31 mouse cellular contexts compared by ENCODE assay signal in the genomic region with DNA sequence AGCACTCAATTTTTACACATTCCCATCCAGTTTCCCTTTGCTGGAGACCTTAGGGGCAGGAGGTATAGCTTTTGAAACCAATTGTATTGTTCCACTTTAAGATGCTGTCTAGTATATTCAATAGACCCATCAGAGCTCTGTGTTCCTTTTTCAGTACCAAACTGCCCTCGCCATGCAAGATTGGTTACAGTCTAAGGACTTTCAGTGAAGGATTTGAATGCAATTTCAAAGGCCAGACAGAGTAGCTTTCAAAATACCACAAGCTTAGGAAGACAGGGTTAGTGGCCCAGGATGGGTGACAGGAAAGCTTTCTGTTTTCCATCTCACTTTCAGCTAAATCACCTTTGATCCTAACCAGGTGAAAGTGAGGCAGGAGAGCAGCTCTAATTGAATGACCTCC.
DNase-seq lines count a peak whose midpoint lies in the region; ATAC-seq lines count a peak whose summit lies in the region.
"Had no signal": no experiment of that assay in that cellular context is flagged by ENCODE, and none has a peak within 500 bp of the region (broad histone marks: within the 10 kb centered on the region; RNA-seq: fewer than 3 reads in every experiment).

No protein-coding gene starts in this region.

- H3K9ac ChIP-seq in hindbrain, embryonic 12.5 days: no peak overlapping the region
- H3K9ac ChIP-seq in hindbrain, embryonic 13.5 days: no peak overlapping the region
- no peak overlapping the region for H3K9ac ChIP-seq in midbrain, embryonic 12.5 days (replicated peaks)
- H3K9ac ChIP-seq in midbrain, embryonic 15.5 days: no peak overlapping the region
- H3K9ac ChIP-seq: embryonic facial prominence, embryonic 13.5 days; forebrain, embryonic 12.5 days; forebrain, embryonic 15.5 days; heart, embryonic 12.5 days; heart, embryonic 15.5 days had no signal

- no peaks in the 10 kb centered on the region for H3K27me3 ChIP-seq in hindbrain, embryonic 12.5 days
- no peaks in the 10 kb centered on the region for H3K27me3 ChIP-seq in hindbrain, embryonic 13.5 days
- no peaks in the 10 kb centered on the region for H3K27me3 ChIP-seq in midbrain, embryonic 12.5 days
- H3K27me3 ChIP-seq in midbrain, embryonic 15.5 days (replicated peaks): no peaks in the 10 kb centered on the region
- H3K27me3 ChIP-seq: CH12.LX; embryonic facial prominence, embryonic 13.5 days; forebrain, embryonic 12.5 days; forebrain, embryonic 15.5 days; heart, embryonic 12.5 days; heart, embryonic 15.5 days had no signal

- no peaks in the 10 kb centered on the region for H3K36me3 ChIP-seq in hindbrain, embryonic 12.5 days
- H3K36me3 ChIP-seq in hindbrain, embryonic 13.5 days: no peaks in the 10 kb centered on the region
- H3K36me3 ChIP-seq in midbrain, embryonic 12.5 days: no peaks in the 10 kb centered on the region
- no peaks in the 10 kb centered on the region for H3K36me3 ChIP-seq in midbrain, embryonic 15.5 days (replicated peaks)
- H3K36me3 ChIP-seq: embryonic facial prominence, embryonic 10.5 days; embryonic facial prominence, embryonic 13.5 days; forebrain, embryonic 12.5 days; forebrain, embryonic 15.5 days; G1E; heart, embryonic 12.5 days; heart, embryonic 15.5 days had no signal

- intact Hi-C loops in heart, postnatal 36 days (cut with DNase I): no loop called here

- peaks cover 13% of the 10 kb centered on the region for H3K4me1 ChIP-seq in hindbrain, embryonic 12.5 days
- H3K4me1 ChIP-seq in hindbrain, embryonic 13.5 days (replicated peaks): peaks cover 13% of the 10 kb centered on the region
- H3K4me1 ChIP-seq in midbrain, embryonic 12.5 days: peaks cover 14% of the 10 kb centered on the region
- H3K4me1 ChIP-seq in midbrain, embryonic 15.5 days: peaks cover 9% of the 10 kb centered on the region
- H3K4me1 ChIP-seq: heart, embryonic 12.5 days; heart, embryonic 15.5 days had no signal

- no peak overlapping the region for H3K4me2 ChIP-seq in hindbrain, embryonic 12.5 days (replicated peaks)
- H3K4me2 ChIP-seq in hindbrain, embryonic 13.5 days: no peak overlapping the region
- no peak overlapping the region for H3K4me2 ChIP-seq in midbrain, embryonic 12.5 days (replicated peaks)
- no peak overlapping the region for H3K4me2 ChIP-seq in midbrain, embryonic 15.5 days
- H3K4me2 ChIP-seq: embryonic facial prominence, embryonic 13.5 days; forebrain, embryonic 12.5 days; forebrain, embryonic 15.5 days; heart, embryonic 12.5 days; heart, embryonic 15.5 days had no signal

- WGBS in hindbrain, embryonic 12.5 days: 38% methylated on average over 1 of the region's 1 CpGs
- WGBS in hindbrain, embryonic 13.5 days: 30% methylated on average over 1 of the region's 1 CpGs
- WGBS in midbrain, embryonic 12.5 days: 18% methylated on average over 1 of the region's 1 CpGs
- 39% methylated on average over 1 of the region's 1 CpGs for WGBS in midbrain, embryonic 15.5 days

- peak; percentile 25 for DNase-seq in embryo, embryonic 10.5 days (ENCODE audit: low spot score)
- DNase-seq in embryo, embryonic 11 days: no peak
- DNase-seq in heart, postnatal 36 days: no peak
- DNase-seq: adrenal gland, postnatal 10 days; adrenal gland, postnatal 36 days; B cell, adult 2 months; cerebellum, adult 11 months; cerebellum, adult 2 months; cerebellum, adult 9-11 months; cerebellum, postnatal 25 days; gastrocnemius, postnatal 25 days; heart, adult 18-20 months; heart, postnatal 10 days; heart, postnatal 4 days had no signal

- H3K4me3 ChIP-seq in hindbrain, embryonic 12.5 days: no peak overlapping the region
- H3K4me3 ChIP-seq in hindbrain, embryonic 13.5 days: no peak overlapping the region
- no peak overlapping the region for H3K4me3 ChIP-seq in midbrain, embryonic 12.5 days
- no peak overlapping the region for H3K4me3 ChIP-seq in midbrain, embryonic 15.5 days
- H3K4me3 ChIP-seq: embryonic facial prominence, embryonic 10.5 days; embryonic facial prominence, embryonic 13.5 days; erythroblast, embryonic 14.5 days; forebrain, embryonic 12.5 days; forebrain, embryonic 15.5 days; heart, embryonic 12.5 days; heart, embryonic 15.5 days had no signal

- ATAC-seq in hindbrain, embryonic 12.5 days (ENCODE audit: low FRiP score): 0 out of 2 replicates have a peak, but pooled peaks have one; percentile 38
- no peak for ATAC-seq in hindbrain, embryonic 13.5 days (ENCODE audit: low FRiP score)
- peak; percentile 56; the same call in 1 of the 2 replicates for ATAC-seq in midbrain, embryonic 12.5 days (ENCODE audit: low FRiP score, low read depth)
- ATAC-seq in midbrain, embryonic 15.5 days (replicated peaks): no peak
- ATAC-seq: forebrain, embryonic 15.5 days; hindbrain, embryonic 16.5 days; inflammation-experienced regulatory T-cells, adult 6 months; intestine, embryonic 16.5 days; Patski had no signal

- H3K27ac ChIP-seq in hindbrain, embryonic 12.5 days: no peak overlapping the region
- no peak overlapping the region for H3K27ac ChIP-seq in hindbrain, embryonic 13.5 days
- no peak overlapping the region for H3K27ac ChIP-seq in midbrain, embryonic 12.5 days (replicated peaks)
- H3K27ac ChIP-seq in midbrain, embryonic 15.5 days: no peak overlapping the region
- H3K27ac ChIP-seq: embryonic facial prominence, embryonic 10.5 days; embryonic facial prominence, embryonic 13.5 days; forebrain, embryonic 12.5 days; forebrain, embryonic 15.5 days; heart, embryonic 15.5 days had no signal

- no peaks in the 10 kb centered on the region for H3K9me3 ChIP-seq in hindbrain, embryonic 12.5 days (replicated peaks)
- no peaks in the 10 kb centered on the region for H3K9me3 ChIP-seq in hindbrain, embryonic 13.5 days
- H3K9me3 ChIP-seq in midbrain, embryonic 12.5 days: no peaks in the 10 kb centered on the region
- H3K9me3 ChIP-seq in midbrain, embryonic 15.5 days: no peaks in the 10 kb centered on the region
- H3K9me3 ChIP-seq: embryonic facial prominence, embryonic 10.5 days; embryonic facial prominence, embryonic 13.5 days; forebrain, embryonic 12.5 days; forebrain, embryonic 15.5 days; G1E; heart, embryonic 12.5 days; heart, embryonic 15.5 days had no signal

Comparison
In these comparisons a context has a peak if more than half of its experiments do, and no peak if none do; other contexts are left out.
1. ATAC-seq: peak in hindbrain, embryonic 12.5 days (single experiment) and midbrain, embryonic 12.5 days (single experiment); none in hindbrain, embryonic 13.5 days (single experiment) and midbrain, embryonic 15.5 days (single experiment).